Mouse (Mus musculus) inflammation-experienced regulatory T-cells, adult 6 months (primary cell): Measurements from ENCODE around the gene Gm17622. TPM values are rescaled to one million over a fixed set of nuclear protein-coding genes. Genes with fewer than 3 reads are reported as not detected.

Experiments
- ATAC-seq: one replicate; pipeline ENCODE4 v1.8.0; 2017
- polyA plus RNA-seq, 3 experiments: library from polyadenylated mRNA; unstranded; fragments of 100-300 nt; shearing (Covaris generic); gene quantifications; one replicate each; pipeline ENCODE4 v1.2.1; 2017

Gm17622 gene
- polyA plus RNA-seq, 3 experiments from 2014 or later, result not detected

- no peak for ATAC-seq
Observed at GRCm38 (mm10) chr13:96511893-96512292, 21.4 kb downstream of the Gm17622 start.

DNA sequence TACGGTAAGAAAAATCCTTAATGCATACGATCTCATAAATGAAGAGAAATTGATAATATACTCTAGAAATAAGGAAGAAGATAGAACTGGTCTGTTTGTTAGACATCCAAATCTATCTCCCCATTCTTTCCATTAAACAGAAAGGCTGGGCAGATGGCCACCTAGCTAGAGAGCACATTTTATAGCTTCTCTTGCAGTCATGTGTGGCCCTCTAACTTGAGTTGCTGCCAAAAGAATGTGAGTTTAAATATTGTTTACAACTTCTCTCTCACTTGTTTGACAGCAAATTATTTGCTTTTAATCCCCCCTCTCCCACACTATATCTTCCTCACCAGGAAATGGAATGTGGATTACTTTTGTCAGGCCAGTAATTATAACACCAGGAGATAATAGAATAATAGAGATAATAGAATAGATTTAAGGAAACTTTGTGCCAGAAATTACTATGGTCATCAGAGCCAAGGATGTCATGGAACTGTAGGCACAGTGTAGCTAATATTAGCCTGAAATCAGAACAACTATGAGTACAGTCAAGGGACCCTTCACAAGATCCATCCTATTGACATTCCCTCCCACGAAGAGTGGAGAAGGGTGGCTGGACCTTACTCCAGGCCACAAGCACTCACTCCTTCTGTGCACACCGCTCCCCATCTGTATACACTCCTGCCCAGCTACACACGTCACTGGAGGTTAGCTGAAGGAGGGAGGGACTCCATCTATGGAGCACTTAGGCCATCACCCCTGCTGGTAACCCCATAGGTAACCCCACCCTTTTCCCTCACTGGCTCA is 23.8 kb downstream of the Gm17622 start:
- ATAC-seq, result no peak

DNA sequence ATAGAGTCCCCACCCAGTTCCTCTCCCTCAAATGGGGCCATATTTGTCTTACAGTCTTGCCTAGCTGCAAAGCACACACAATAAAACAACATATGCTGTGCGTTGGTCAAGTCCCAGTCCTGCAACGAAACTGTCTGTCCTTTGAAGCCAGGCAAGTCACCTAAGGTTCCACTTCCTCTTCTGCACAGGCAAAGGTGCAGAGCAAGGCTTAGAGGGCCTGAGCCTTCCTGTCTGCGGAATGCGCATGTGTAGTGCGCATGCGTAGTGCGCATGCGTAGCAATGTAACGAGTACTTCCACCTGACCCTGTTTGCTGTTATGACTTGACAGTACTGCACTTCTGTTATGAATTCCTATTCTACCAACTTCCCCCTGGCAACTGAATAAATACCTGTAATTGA is 25.7 kb downstream of the Gm17622 start:
- no peak for ATAC-seq

DNA sequence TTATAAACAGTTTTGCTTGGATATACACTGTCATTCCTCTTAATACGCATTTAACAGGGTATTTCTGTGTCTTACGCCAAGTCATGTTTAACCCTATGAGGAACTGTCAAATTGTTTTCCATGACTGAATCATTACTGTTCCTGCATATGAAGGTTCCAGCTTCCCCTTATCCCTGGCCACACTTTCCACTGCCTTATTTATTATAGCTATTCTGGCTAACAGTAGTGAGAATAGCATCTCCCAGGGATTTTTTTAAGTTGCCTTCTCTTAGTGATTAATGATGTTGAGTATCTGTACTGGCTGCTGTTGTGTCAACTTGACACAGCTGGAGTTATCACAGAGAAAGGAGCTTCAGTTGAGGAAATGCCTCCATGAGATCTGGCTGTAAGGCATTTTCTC is 26.8 kb downstream of the Gm17622 start:
- no peak for ATAC-seq

DNA sequence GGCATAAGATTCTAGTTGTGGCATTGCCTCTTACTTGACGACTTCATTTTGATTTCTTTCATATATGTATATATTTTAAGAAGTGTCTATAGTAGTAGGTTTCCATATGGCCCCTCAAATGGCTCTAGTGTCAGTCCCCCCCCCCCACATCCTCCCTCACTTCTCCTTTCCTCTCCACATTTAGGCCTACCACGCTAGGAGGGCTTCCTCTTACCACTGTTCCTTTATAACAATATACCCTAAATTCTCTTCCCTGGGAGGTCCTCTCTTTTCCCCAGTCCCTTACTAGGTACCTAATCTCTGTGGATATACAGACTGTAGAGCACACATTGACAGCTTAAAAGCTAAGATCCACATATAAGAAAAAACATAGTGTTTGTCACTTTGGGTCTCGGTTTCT is 30.8 kb downstream of the Gm17622 start:
- no peak for ATAC-seq

GRCm38 (mm10) chr13:96527022-96527421 is 36.5 kb downstream of the Gm17622 start:
- no peak for ATAC-seq

DNA sequence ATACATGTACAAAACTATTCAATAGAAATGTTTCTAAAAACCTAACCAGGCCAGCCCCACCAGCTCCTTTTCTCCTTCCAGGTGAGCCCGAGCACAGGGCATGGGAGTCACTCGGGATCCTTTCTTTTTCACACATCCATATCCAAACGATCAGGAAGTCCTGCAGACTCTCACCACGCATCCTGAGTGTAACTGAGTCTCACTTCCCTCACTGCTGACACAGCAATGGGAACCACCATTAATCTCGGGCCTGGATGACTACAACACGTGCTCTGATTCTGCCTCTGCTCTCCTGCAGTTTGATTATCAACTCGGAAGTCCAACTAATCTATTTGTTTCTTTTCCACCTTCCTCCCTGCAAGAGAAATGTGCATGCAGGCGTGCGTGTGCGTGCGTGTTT is 37.3 kb downstream of the Gm17622 start:
- ATAC-seq, result no peak

- no peak for ATAC-seq
Observed at GRCm38 (mm10) chr13:96528776-96529175, 38.2 kb downstream of the Gm17622 start.

DNA sequence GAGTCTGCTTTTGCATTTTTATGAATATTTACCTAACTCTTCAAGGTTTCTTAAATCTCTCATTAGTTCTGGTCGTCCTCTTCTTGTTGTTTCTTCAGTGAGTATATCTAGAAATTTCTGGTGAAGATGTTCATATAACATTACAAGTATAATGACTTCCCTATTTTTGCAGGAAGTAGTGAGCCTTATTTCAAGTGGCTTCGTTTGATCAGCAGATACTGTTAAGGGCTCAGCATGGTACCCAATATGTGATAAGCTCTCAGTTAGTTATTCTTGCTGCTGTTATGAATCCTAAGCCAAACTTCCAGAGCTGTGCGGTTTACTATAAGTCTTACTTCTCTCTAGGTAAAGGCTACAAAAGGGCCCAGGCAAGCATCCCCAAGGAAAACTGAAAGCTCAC is 39.0 kb downstream of the Gm17622 start:
- no peak for ATAC-seq

- no peak for ATAC-seq
Observed at GRCm38 (mm10) chr13:96530064-96530463, 39.5 kb downstream of the Gm17622 start.

GRCm38 (mm10) chr13:96532176-96532575 is 41.6 kb downstream of the Gm17622 start:
- no peak for ATAC-seq

GRCm38 (mm10) chr13:96533742-96534141 is 43.2 kb downstream of the Gm17622 start:
- ATAC-seq, result no peak

GRCm38 (mm10) chr13:96536821-96537572 is 46.5 kb downstream of the Gm17622 start:
- no peak for ATAC-seq

GRCm38 (mm10) chr13:96538103-96538502 is 47.6 kb downstream of the Gm17622 start:
- no peak for ATAC-seq

Other genes with a start within 250 kb of the Gm17622 start
- 10 to 100 TPM; 11.6 to 15.1 (median 12.6) TPM for gene Poc5, start 102.4 kb upstream of the Gm17622 start, polyA plus RNA-seq
- gene Ankdd1b, start 19.5 kb upstream of the Gm17622 start, polyA plus RNA-seq, result not detected
- gene Polk, start 51.8 kb downstream of the Gm17622 start, polyA plus RNA-seq, result 10 to 100 TPM; 21.3 to 29.1 (median 21.8) TPM
- 10 to 100 TPM in 1 of 3 experiments, 1 to 10 TPM in 2; 5.5 to 12.1 (median 9.0) TPM for gene Col4a3bp, start 51.9 kb downstream of the Gm17622 start, polyA plus RNA-seq
- gene Hmgcr, start 180.2 kb downstream of the Gm17622 start, polyA plus RNA-seq, result 10 to 100 TPM; 44.2 to 73.9 (median 53.7) TPM